Comparison of ENCODE assay signal across 10 mouse cellular contexts in the genomic region with DNA sequence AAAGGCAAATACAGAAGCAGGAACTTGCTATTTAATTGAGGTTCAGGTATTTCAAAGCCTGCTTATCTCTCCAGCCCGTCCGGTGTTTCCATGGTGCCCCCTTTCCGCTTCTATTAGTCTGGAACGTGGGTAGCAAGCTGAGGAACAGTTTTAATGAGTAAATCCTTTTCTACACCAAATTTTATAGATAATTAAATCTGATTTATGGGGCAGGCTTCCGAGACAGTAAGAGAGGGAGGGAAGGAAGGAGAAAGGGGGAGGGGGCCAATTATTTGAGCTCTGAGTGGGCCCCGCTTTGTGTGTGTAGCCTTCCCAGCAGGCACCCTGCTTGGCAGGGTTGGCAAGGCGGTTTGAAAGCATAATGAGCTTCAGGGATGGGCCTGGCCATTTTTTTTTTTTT.
DNase-seq lines count a peak whose midpoint lies in the region; ATAC-seq lines count a peak whose summit lies in the region.
"Had no signal": no experiment of that assay in that cellular context is flagged by ENCODE, and none has a peak within 500 bp of the region (broad histone marks: within the 10 kb centered on the region; RNA-seq: fewer than 3 reads in every experiment).

No protein-coding gene starts in this region.

- H3K27me3 ChIP-seq in kidney, embryonic 16.5 days (ENCODE audit: insufficient read depth, low read length): no peaks in the 10 kb centered on the region
- H3K27me3 ChIP-seq in embryonic facial prominence, embryonic 11.5 days (ENCODE audit: control insufficient read depth, insufficient read depth, low read length): no peaks in the 10 kb centered on the region
- H3K27me3 ChIP-seq in hindbrain, embryonic 15.5 days: peaks cover 3% of the 10 kb centered on the region; the same call in 1 of the 2 replicates
- H3K27me3 ChIP-seq in midbrain, embryonic 15.5 days (replicated peaks): no peaks in the 10 kb centered on the region

- H3K36me3 ChIP-seq in kidney, embryonic 16.5 days (ENCODE audit: insufficient read depth, low read length): no peaks in the 10 kb centered on the region
- H3K36me3 ChIP-seq in embryonic facial prominence, embryonic 11.5 days (replicated peaks; ENCODE audit: control insufficient read depth, insufficient read depth, low read depth, low read length): no peaks in the 10 kb centered on the region
- H3K36me3 ChIP-seq in hindbrain, embryonic 15.5 days: no peaks in the 10 kb centered on the region
- H3K36me3 ChIP-seq in midbrain, embryonic 15.5 days (replicated peaks): no peaks in the 10 kb centered on the region
- H3K36me3 ChIP-seq: G1E had no signal

- no peaks in the 10 kb centered on the region for H3K9me3 ChIP-seq in kidney, embryonic 16.5 days (ENCODE audit: low read length)
- no peaks in the 10 kb centered on the region for H3K9me3 ChIP-seq in embryonic facial prominence, embryonic 11.5 days (replicated peaks; ENCODE audit: control insufficient read depth, low read length)
- no peaks in the 10 kb centered on the region for H3K9me3 ChIP-seq in hindbrain, embryonic 15.5 days
- no peaks in the 10 kb centered on the region for H3K9me3 ChIP-seq in midbrain, embryonic 15.5 days

- H3K4me3 ChIP-seq in kidney, embryonic 16.5 days (ENCODE audit: low read length): peak overlapping the region; percentile 30
- H3K4me3 ChIP-seq in embryonic facial prominence, embryonic 11.5 days (ENCODE audit: low read depth, low read length): no peak overlapping the region
- H3K4me3 ChIP-seq in hindbrain, embryonic 15.5 days: peak overlapping the region; percentile 28
- peak overlapping the region; percentile 28 for H3K4me3 ChIP-seq in midbrain, embryonic 15.5 days

- peaks cover 32% of the 10 kb centered on the region for H3K4me1 ChIP-seq in kidney, embryonic 16.5 days (ENCODE audit: insufficient read depth, low read length)
- H3K4me1 ChIP-seq in embryonic facial prominence, embryonic 11.5 days (ENCODE audit: control insufficient read depth, insufficient read depth, low read length): no peaks in the 10 kb centered on the region
- H3K4me1 ChIP-seq in hindbrain, embryonic 15.5 days (replicated peaks): peaks cover 24% of the 10 kb centered on the region
- peaks cover 24% of the 10 kb centered on the region for H3K4me1 ChIP-seq in midbrain, embryonic 15.5 days

- peak; percentile 69 for ATAC-seq in kidney, embryonic 16.5 days (ENCODE audit: low FRiP score, low TSS enrichment)
- ATAC-seq in embryonic facial prominence, embryonic 11.5 days (replicated peaks; ENCODE audit: insufficient number of reproducible peaks, low FRiP score, low TSS enrichment, low read depth): no peak
- peak; percentile 62; the same call in 1 of the 2 replicates for ATAC-seq in hindbrain, embryonic 15.5 days (ENCODE audit: low FRiP score, low read depth)
- peak; percentile 83 for ATAC-seq in midbrain, embryonic 15.5 days (replicated peaks)
- no peak for ATAC-seq in megakaryocyte-erythroid progenitor cell, adult 5-6 weeks (replicated peaks; ENCODE audit: low FRiP score, low TSS enrichment, poor library complexity, severe bottlenecking)

- 0 out of 2 replicates have a peak overlapping the region, but pooled peaks have one; percentile 75 for H3K27ac ChIP-seq in kidney, embryonic 16.5 days (ENCODE audit: low read length)
- no peak overlapping the region for H3K27ac ChIP-seq in embryonic facial prominence, embryonic 11.5 days (replicated peaks; ENCODE audit: low read depth, low read length)
- H3K27ac ChIP-seq in hindbrain, embryonic 15.5 days (replicated peaks): peak overlapping the region; percentile 14
- peak overlapping the region; percentile 14 for H3K27ac ChIP-seq in midbrain, embryonic 15.5 days
- H3K27ac ChIP-seq: macrophage had no signal

- 6% methylated on average over 7 of the region's 7 CpGs for WGBS in kidney, embryonic 16.5 days
- WGBS in embryonic facial prominence, embryonic 11.5 days: 32% methylated on average over 7 of the region's 7 CpGs
- 11% methylated on average over 7 of the region's 7 CpGs for WGBS in hindbrain, embryonic 15.5 days
- 3% methylated on average over 7 of the region's 7 CpGs for WGBS in midbrain, embryonic 15.5 days

- H3K4me2 ChIP-seq in kidney, embryonic 16.5 days (replicated peaks; ENCODE audit: low read depth, low read length): peak overlapping the region; percentile 50
- H3K4me2 ChIP-seq in embryonic facial prominence, embryonic 11.5 days (ENCODE audit: low read depth, low read length): no peak overlapping the region
- H3K4me2 ChIP-seq in hindbrain, embryonic 15.5 days: peak overlapping the region; percentile 61
- peak overlapping the region; percentile 50 for H3K4me2 ChIP-seq in midbrain, embryonic 15.5 days

- DNase-seq in kidney, adult 18-20 months: no peak
- peak; percentile 22 for DNase-seq in embryonic facial prominence, embryonic 11.5 days (ENCODE audit: low spot score)
- DNase-seq in left cerebral cortex, adult 18-20 months (ENCODE audit: low spot score in 2 of 2): no peak
- DNase-seq in T-cell, adult 2 months (ENCODE audit: low spot score): no peak

- no peak overlapping the region for H3K9ac ChIP-seq in kidney, embryonic 16.5 days (replicated peaks; ENCODE audit: low read length)
- H3K9ac ChIP-seq in embryonic facial prominence, embryonic 11.5 days (replicated peaks; ENCODE audit: low read length): no peak overlapping the region
- no peak overlapping the region for H3K9ac ChIP-seq in hindbrain, embryonic 15.5 days
- H3K9ac ChIP-seq in midbrain, embryonic 15.5 days: no peak overlapping the region

Comparison
In these comparisons a context has a peak if more than half of its experiments do, and no peak if none do; other contexts are left out.
1. ATAC-seq: peak in kidney, embryonic 16.5 days (single experiment), hindbrain, embryonic 15.5 days (single experiment) and midbrain, embryonic 15.5 days (single experiment); none in embryonic facial prominence, embryonic 11.5 days (single experiment) and megakaryocyte-erythroid progenitor cell, adult 5-6 weeks (single experiment).